Mouse (Mus musculus) heart, embryonic 15.5 days (tissue): Measurements from ENCODE around the gene Panx2. TPM values are rescaled to one million over a fixed set of nuclear protein-coding genes. Genes with fewer than 3 reads are reported as not detected.
A peak's percentile ranks its signal among the peaks of the same experiment; 100 is the strongest.

ENCODE experiments used
- ATAC-seq: fragments of 200-750 bp; cut with Nextera tagmentation; replicated peaks from 2 replicates; pipeline ENCODE4 v1.8.0; 2017; ENCODE audit warnings: low read depth, moderate TSS enrichment; ENCODE audit not compliant: insufficient number of reproducible peaks, insufficient read depth, low FRiP score
- H3K27ac ChIP-seq: fragments of 300-500 bp; sonication (generic); 2 replicates; pipeline ENCODE4 v1.5.1; 2015; ENCODE audit warnings: mild to moderate bottlenecking, inconsistent platforms
- H3K27me3 ChIP-seq: fragments of 300-500 bp; sonication (generic); 2 replicates; pipeline ENCODE4 v1.6.1; 2015; ENCODE audit warnings: inconsistent platforms
- H3K36me3 ChIP-seq: fragments of 300-500 bp; sonication (generic); 2 replicates; pipeline ENCODE4 v1.6.1; 2015; ENCODE audit warnings: mild to moderate bottlenecking, inconsistent platforms
- H3K4me1 ChIP-seq: fragments of 300-500 bp; sonication (generic); replicated peaks from 2 replicates; pipeline ENCODE4 v1.6.1; 2015; ENCODE audit warnings: inconsistent platforms
- H3K4me2 ChIP-seq: fragments of 300-500 bp; sonication (generic); 2 replicates; pipeline ENCODE4 v1.6.1; 2015; ENCODE audit warnings: inconsistent platforms, mild to moderate bottlenecking, moderate library complexity
- H3K4me3 ChIP-seq: fragments of 300-500 bp; sonication (generic); 2 replicates; pipeline ENCODE4 v1.5.1; 2015; ENCODE audit warnings: mild to moderate bottlenecking, inconsistent platforms
- H3K9ac ChIP-seq: fragments of 300-500 bp; sonication (generic); 2 replicates; pipeline ENCODE4 v1.6.1; 2015; ENCODE audit warnings: mild to moderate bottlenecking, inconsistent platforms
- H3K9me3 ChIP-seq: fragments of 300-500 bp; sonication (generic); replicated peaks from 2 replicates; pipeline ENCODE4 v1.6.1; 2016; ENCODE audit warnings: inconsistent platforms
- WGBS: fragments of 180-500 bp; shearing (Covaris S2); methylation state at CpG from one replicate; pipeline ENCODE4 v1.1.7; 2015; ENCODE audit warnings: mixed read lengths; 5-methylcytosine and 5-hydroxymethylcytosine counted together
- polyA plus RNA-seq: library from polyadenylated mRNA; unstranded; fragments of >200 nt; fragmentation: Nextera tagmentation; extraction: Ambion mirVana; gene quantifications from 2 replicates; pipeline ENCODE4 v1.2.1, GENCODE M21; 2015

Gene Panx2
- polyA plus RNA-seq, 1 experiment from 2014 or later: 1.5 TPM

DNA sequence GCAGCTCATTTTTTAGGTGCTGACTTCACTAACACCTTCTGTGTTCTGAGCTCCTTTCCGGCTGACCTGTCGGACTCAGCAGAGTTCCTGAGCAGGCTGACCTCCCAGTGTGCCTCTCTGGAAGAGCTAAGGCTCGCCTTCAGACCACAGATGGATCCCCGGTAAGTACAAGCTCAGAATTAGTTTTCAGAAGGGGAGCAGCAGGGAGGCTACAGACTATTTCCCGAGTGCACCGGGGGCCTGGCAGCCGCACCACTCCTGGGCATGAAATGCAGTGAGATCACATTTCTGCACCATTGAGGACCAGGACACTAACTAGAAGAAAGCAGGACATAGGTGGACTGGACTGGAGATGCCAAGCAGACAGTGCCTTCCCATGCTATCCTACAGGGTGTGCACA, 39.1 kb downstream of the Panx2 start:
- Histone ChIP-seq H3K36me3 (peaks cover 91% of the 10 kb centered on the region), H3K9ac (no peak overlapping the region), H3K4me3 (no peak overlapping the region), H3K4me2 (no peak overlapping the region), H3K27me3 (no peaks in the 10 kb centered on the region), H3K9me3 (no peaks in the 10 kb centered on the region), H3K4me1 (no peaks in the 10 kb centered on the region), H3K27ac (no peak overlapping the region)
- WGBS: 84% methylated on average over 7 of the region's 7 CpGs
- no peak for ATAC-seq

DNA sequence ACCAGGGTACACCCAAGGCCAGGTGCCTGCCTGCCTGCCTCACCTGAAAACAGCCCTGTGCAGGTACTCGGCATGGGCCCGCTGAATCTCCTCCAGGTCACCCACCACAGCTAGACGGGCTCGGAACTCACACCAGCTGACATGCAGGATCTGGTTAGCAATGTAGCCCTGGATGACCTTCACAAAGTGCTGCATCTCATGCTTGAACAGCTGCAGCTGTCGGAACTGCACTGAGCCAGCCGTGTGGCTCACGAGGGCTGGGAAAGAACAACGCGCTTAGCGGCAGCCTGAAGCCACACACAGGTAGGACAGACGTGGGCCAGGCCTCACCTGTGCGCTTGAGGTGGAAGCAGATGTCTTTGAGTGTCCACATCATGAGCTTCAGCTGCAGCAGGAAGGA, 41.3 kb downstream of the Panx2 start:
- Histone ChIP-seq H3K4me2 (no peak overlapping the region), H3K9me3 (no peaks in the 10 kb centered on the region), H3K4me1 (no peaks in the 10 kb centered on the region), H3K9ac (no peak overlapping the region), H3K36me3 (peaks cover 91% of the 10 kb centered on the region), H3K27me3 (no peaks in the 10 kb centered on the region), H3K27ac (no peak overlapping the region), H3K4me3 (no peak overlapping the region)
- ATAC-seq: no peak
- WGBS: 90% methylated on average over 12 of the region's 12 CpGs

DNA sequence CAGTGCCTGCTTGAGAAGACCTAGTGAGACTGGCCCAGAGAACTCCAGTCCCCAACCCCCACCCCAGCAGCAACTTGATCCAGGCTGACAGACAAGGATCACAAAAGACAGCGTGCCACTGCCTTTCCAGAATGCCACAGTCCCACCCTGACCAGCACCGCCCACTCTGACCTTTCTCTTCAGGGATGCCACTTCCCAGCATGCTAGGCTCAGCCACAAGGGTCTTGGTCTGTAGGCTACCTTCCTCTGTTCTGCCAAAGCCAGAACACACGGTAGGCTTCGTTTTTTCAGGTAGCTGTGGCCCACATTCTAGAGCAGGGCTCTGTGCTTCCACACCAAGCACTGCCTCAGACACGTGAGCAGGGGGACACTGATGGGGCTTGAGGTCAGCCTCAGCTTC, 43.1 kb downstream of the Panx2 start:
- no peak overlapping the region for H3K9ac ChIP-seq
- 79% methylated on average over 5 of the region's 5 CpGs for WGBS
- no peaks in the 10 kb centered on the region for H3K27me3 ChIP-seq
- no peaks in the 10 kb centered on the region for H3K9me3 ChIP-seq
- no peak overlapping the region for H3K27ac ChIP-seq
- no peaks in the 10 kb centered on the region for H3K4me1 ChIP-seq
- H3K4me2 ChIP-seq: no peak overlapping the region
- peaks cover 91% of the 10 kb centered on the region for H3K36me3 ChIP-seq
- no peak overlapping the region for H3K4me3 ChIP-seq
- no peak for ATAC-seq

DNA sequence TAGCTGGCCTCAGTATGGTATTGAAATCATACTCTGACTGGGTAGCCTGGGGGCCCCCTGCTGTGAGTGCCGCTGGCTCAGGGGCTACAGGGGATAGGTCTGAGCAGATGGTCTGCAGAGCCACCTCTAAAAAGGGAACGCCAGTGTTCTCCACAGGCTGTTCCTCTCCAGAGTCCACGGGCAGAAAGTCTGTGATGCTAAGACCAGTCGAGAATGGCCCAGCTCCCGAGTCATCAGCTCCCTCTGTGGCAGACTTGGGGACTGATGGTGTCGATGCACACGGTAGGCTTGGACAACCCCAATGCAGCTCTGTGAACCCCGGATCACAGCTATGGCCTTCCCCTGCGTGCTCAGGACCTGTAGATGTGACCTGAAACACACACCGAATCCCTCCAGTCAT, 44.4 kb downstream of the Panx2 start:
- Histone ChIP-seq H3K4me1 (no peaks in the 10 kb centered on the region), H3K27ac (no peak overlapping the region), H3K27me3 (no peaks in the 10 kb centered on the region), H3K4me3 (no peak overlapping the region), H3K36me3 (peaks cover 91% of the 10 kb centered on the region), H3K9ac (no peak overlapping the region), H3K9me3 (no peaks in the 10 kb centered on the region), H3K4me2 (no peak overlapping the region)
- WGBS: 88% methylated on average over 10 of the region's 10 CpGs
- no peak for ATAC-seq

DNA sequence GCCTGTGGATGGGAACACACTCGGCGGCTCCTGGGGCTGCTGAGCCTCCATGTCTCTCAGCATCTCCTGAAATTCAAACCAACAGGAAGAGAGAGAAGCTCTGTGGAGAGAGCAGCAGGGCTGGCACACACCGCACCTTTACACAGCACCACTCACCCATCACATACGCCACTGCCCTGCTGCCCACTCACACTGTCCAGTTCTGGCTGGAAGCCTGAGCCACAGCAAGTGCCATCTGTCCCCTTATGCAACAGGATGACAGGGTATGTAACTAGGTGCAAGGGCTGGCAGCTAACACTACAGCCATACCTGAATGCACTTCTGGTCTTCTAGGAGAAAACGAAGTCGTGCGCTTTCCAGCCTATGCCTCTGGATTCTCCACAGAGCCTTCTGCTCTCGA, 44.9 kb downstream of the Panx2 start:
- Histone ChIP-seq H3K4me2 (no peak overlapping the region), H3K36me3 (peaks cover 91% of the 10 kb centered on the region), H3K9ac (no peak overlapping the region), H3K27me3 (no peaks in the 10 kb centered on the region), H3K4me3 (no peak overlapping the region), H3K27ac (no peak overlapping the region), H3K9me3 (no peaks in the 10 kb centered on the region), H3K4me1 (no peaks in the 10 kb centered on the region)
- 95% methylated on average over 8 of the region's 8 CpGs for WGBS
- ATAC-seq: no peak

DNA sequence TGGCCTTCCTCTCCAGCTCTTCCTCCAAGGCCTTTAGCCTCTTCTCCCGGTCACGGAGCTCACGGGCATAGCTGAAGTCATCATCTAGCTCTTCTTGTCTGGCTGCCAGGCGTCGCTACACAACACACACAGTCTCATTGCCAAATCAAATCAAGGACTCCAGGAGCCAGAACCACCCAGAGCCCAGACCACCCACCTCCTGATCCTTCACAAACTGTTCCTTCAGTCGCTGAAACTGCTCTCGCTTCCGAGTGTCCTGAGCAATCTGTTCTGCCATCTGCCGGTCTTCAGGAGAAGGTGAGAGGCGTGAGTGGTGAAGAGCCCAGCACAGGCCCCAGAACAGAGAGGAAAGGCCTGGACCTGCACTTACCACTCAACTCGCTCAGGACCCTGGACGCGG, 46.5 kb downstream of the Panx2 start:
- Histone ChIP-seq H3K36me3 (peaks cover 88% of the 10 kb centered on the region), H3K4me3 (no peak overlapping the region), H3K4me2 (no peak overlapping the region), H3K9ac (no peak overlapping the region), H3K4me1 (peaks cover 4% of the 10 kb centered on the region; the same call in 1 of the 2 replicates), H3K27ac (no peak overlapping the region), H3K9me3 (no peaks in the 10 kb centered on the region), H3K27me3 (no peaks in the 10 kb centered on the region)
- WGBS: 89% methylated on average over 13 of the region's 13 CpGs
- no peak for ATAC-seq

DNA sequence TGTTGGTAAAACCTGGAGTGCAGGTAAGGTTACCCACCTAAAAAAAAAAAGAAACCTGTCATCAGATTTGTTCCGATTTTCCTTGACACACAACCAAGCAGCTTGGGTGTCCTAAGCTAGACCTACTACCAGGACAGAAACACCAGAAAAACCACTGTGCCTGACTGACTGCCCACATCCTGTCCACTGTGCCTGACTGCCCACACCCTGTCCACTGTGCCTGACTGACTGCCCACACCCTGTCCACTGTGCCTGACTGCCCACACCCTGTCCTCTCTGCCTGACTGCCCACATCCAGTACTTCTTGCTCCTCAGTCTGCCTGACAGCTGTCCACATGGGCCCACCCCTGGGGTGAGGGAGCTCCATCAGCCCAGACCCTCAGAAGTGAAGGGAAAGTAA, 47.4 kb downstream of the Panx2 start:
- Histone ChIP-seq H3K4me2 (no peak overlapping the region), H3K4me3 (no peak overlapping the region), H3K9ac (no peak overlapping the region), H3K27me3 (no peaks in the 10 kb centered on the region), H3K9me3 (no peaks in the 10 kb centered on the region), H3K36me3 (peaks cover 86% of the 10 kb centered on the region), H3K4me1 (peaks cover 4% of the 10 kb centered on the region; the same call in 1 of the 2 replicates), H3K27ac (no peak overlapping the region)
- ATAC-seq: no peak
- 89% methylated on average over 1 of the region's 1 CpGs for WGBS

DNA sequence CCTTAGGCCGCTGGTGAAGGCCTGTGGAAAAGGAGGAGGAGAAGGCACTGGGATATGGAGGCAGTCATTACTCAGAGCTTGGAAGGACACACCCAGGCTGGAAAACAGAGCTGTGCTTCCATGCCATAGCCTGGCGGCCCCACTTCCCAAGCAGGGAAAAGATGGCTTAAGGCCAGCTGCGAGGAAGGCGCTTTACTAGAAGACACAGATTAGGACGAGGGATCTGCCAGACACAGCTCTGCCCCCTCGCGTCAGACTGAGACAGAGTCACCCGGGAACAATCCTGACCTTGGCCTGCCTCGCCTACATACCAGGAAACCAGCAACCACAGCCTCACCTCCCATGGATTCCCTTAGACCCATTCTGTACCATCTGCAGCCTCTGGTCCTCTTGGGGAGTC, 50.6 kb downstream of the Panx2 start:
- Histone ChIP-seq H3K27ac (no peak overlapping the region), H3K9ac (no peak overlapping the region), H3K4me1 (peaks cover 4% of the 10 kb centered on the region; the same call in 1 of the 2 replicates), H3K36me3 (peaks cover 83% of the 10 kb centered on the region), H3K9me3 (no peaks in the 10 kb centered on the region), H3K4me3 (no peak overlapping the region), H3K27me3 (no peaks in the 10 kb centered on the region), H3K4me2 (no peak overlapping the region)
- ATAC-seq: 0 out of 2 replicates have a peak, but pooled peaks have one; percentile 50
- 58% methylated on average over 9 of the region's 9 CpGs for WGBS

DNA sequence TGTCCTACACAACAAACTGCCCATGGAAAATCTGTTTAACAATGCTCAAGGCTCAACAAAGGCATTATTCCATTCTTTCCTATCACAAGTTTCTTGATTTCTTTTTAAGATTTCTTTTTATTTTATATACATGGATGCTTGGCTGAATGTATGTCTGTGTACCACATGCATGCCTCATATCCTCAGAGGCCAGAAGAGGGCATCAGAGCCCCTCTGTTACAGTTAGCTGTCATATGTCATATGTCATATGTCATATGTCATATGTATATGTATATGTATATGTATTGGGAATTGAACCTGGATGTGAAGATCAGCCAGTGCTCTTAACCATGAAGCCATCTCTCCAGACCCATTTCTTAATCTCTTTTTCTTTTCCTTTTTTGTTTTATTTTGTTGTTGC, 58.5 kb downstream of the Panx2 start:
- no peak overlapping the region for H3K9ac ChIP-seq
- no peak overlapping the region for H3K4me2 ChIP-seq
- H3K27me3 ChIP-seq: no peaks in the 10 kb centered on the region
- H3K27ac ChIP-seq: no peak overlapping the region
- no peak for ATAC-seq
- H3K36me3 ChIP-seq: peaks cover 33% of the 10 kb centered on the region
- H3K9me3 ChIP-seq: no peaks in the 10 kb centered on the region
- no peak overlapping the region for H3K4me3 ChIP-seq
- H3K4me1 ChIP-seq: peaks cover 28% of the 10 kb centered on the region

DNA sequence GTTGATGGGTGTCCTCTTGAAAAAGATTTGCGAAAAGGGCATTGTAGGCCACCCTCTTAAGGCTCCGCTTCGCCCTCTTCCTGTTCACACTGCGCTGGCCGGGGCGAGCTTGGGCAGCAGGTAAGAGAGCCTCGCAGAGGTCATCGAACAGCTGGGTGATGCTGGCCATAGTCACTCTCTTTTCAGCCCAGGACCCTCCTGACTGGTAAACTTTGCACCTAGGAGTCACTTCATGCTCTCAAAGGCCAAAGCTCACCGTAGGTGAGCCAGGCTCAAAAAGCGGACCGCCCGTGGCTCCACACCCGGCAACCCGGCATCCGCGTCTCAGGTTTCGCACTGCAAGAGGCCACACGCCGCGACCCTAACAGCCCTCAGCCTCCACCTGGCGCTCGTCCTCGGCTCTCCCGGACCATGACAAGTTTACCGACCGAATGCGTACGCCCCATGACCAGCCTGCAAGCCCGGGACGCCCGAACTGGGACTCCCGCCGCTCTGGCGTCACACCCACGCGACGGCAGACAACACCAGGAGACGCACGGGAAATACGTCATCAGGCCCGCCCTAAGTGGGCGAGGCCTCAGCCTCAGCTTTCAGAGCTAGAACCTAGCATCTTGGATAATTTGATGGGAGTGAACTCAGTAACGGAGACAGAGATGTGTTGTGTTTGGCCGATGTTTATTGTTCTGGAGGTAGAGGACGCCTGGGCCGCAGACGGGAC, 63.3 kb downstream of the Panx2 start, which contains the start of gene Tubgcp6:
Tubgcp6 (minus strand) TSS at position 464 of the 718 bp plus-strand sequence.
- Histone ChIP-seq H3K27me3 (no peaks in the 10 kb centered on the region), H3K9me3 (no peaks in the 10 kb centered on the region), H3K36me3 (peaks cover 15% of the 10 kb centered on the region), H3K27ac (peak within 1 kb of the TSS; percentile 75), H3K4me2 (peak within 1 kb of the TSS; percentile 96), H3K4me1 (peaks cover 43% of the 10 kb centered on the region), H3K4me3 (peak within 1 kb of the TSS; percentile 98), H3K9ac (peak within 1 kb of the TSS; percentile 91)
- peak; percentile 83 for ATAC-seq
- WGBS: under 1% methylated on average over 47 of the region's 47 CpGs
